Mouse (Mus musculus): ENCODE measurements around the gene Cstb. TPM values are rescaled to one million over a fixed set of nuclear protein-coding genes. Genes with fewer than 3 reads are reported as not detected.

The Cstb gene
- polyA plus RNA-seq, 1 experiment from 2014 or later, result 98.8 TPM

GRCm38 (mm10) chr10:78474759-78475158 is 49.3 kb downstream of the Cstb start:
- Histone ChIP-seq H3K27me3 (replicated peaks) (peaks cover 5% of the 10 kb centered on the region; the same call in 1 of the 2 replicates), H3K4me2 (no peak overlapping the region), H3K9ac (no peak overlapping the region), H3K4me1 (peaks cover 6% of the 10 kb centered on the region; the same call in 1 of the 2 replicates), H3K9me3 (no peaks in the 10 kb centered on the region), H3K4me3 (no peak overlapping the region), H3K27ac (replicated peaks) (no peak overlapping the region), H3K36me3 (no peaks in the 10 kb centered on the region)
- 53% methylated on average over 8 of the region's 8 CpGs for WGBS
- ATAC-seq (ENCODE audit: extremely low read depth, insufficient number of reproducible peaks, low FRiP score, low TSS enrichment), result no peak

- no peak overlapping the region for H3K4me2 ChIP-seq
- no peak overlapping the region for H3K27ac ChIP-seq (replicated peaks)
- no peak overlapping the region for H3K4me3 ChIP-seq
- 68% methylated on average over 4 of the region's 4 CpGs for WGBS
- no peak for ATAC-seq (ENCODE audit: extremely low read depth, insufficient number of reproducible peaks, low FRiP score, low TSS enrichment)
- H3K9ac ChIP-seq, result no peak overlapping the region
- H3K4me1 ChIP-seq, result peaks cover 6% of the 10 kb centered on the region
- no peaks in the 10 kb centered on the region for H3K9me3 ChIP-seq
- no peaks in the 10 kb centered on the region for H3K36me3 ChIP-seq
- peaks cover 7% of the 10 kb centered on the region; the same call in 1 of the 2 replicates for H3K27me3 ChIP-seq (replicated peaks)
Observed at GRCm38 (mm10) chr10:78476821-78477220, 51.4 kb downstream of the Cstb start.

Small RNAs within 50 kb of the gene (microRNA-seq; reads per million reads assigned to microRNA genes)
- not detected for gene Mir6410
- gene Mir6907, result 0.61 reads per million
- not detected for gene Mir6908

Other genes starting within 250 kb of the Cstb start
- 10.8 and 11.1 TPM in 2 replicates for gene Pwp2, start 240.5 kb upstream of the Cstb start, polyA plus RNA-seq (2015; fragmentation: Nextera tagmentation; extraction: Ambion mirVana)
- gene Trappc10, start 181.0 kb upstream of the Cstb start, polyA plus RNA-seq (2015; fragmentation: Nextera tagmentation; extraction: Ambion mirVana), result 10.5 and 11.1 TPM in 2 replicates
- 36.7 and 41.7 TPM in 2 replicates for gene Agpat3, start 73.2 kb upstream of the Cstb start, polyA plus RNA-seq (2015; fragmentation: Nextera tagmentation; extraction: Ambion mirVana)
- gene Rrp1, start 12.6 kb upstream of the Cstb start, polyA plus RNA-seq (2015; fragmentation: Nextera tagmentation; extraction: Ambion mirVana), result 220 and 237 TPM in 2 replicates
- gene Pdxk, start 39.3 kb downstream of the Cstb start, polyA plus RNA-seq (2015; fragmentation: Nextera tagmentation; extraction: Ambion mirVana), result 5.6 and 5.8 TPM in 2 replicates
- not detected in 2 replicates for gene Olfr1358, start 91.8 kb downstream of the Cstb start, polyA plus RNA-seq (2015; fragmentation: Nextera tagmentation; extraction: Ambion mirVana)
- 52.4 and 54.6 TPM in 2 replicates for gene Ilvbl, start 148.7 kb downstream of the Cstb start, polyA plus RNA-seq (2015; fragmentation: Nextera tagmentation; extraction: Ambion mirVana)
- 14.4 and 14.7 TPM in 2 replicates for gene Syde1, start 166.3 kb downstream of the Cstb start, polyA plus RNA-seq (2015; fragmentation: Nextera tagmentation; extraction: Ambion mirVana)
- gene Olfr1357, start 192.4 kb downstream of the Cstb start, polyA plus RNA-seq (2015; fragmentation: Nextera tagmentation; extraction: Ambion mirVana), result not detected in 2 replicates

All from heart, embryonic 13.5 days (tissue).